Mouse (Mus musculus) intestine, embryonic 16.5 days (tissue): ENCODE data around the gene Olfr1053. TPM values are rescaled to one million over a fixed set of nuclear protein-coding genes. Genes with fewer than 3 reads are reported as not detected.
"Not testable (repeated sequence)": the region's sequence is repeated elsewhere in the genome, so short reads cannot be mapped to it uniquely, and the experiment has no call there.

Experiments
- ATAC-seq: fragments of 200-750 bp; cut with Nextera tagmentation; 2 replicates; pipeline ENCODE4 v1.8.0; 2017; ENCODE audit warnings: moderate TSS enrichment, moderate library complexity
- H3K27ac ChIP-seq: fragments of 300-500 bp; sonication (generic); 2 replicates; pipeline ENCODE4 v1.5.1; 2014; ENCODE audit warnings: mild to moderate bottlenecking, low read length
- H3K27me3 ChIP-seq: fragments of 300-500 bp; sonication (generic); replicated peaks from 2 replicates; pipeline ENCODE4 v1.6.1; 2014; ENCODE audit warnings: low read length, control low read depth, mixed read lengths; ENCODE audit not compliant: control insufficient read depth, insufficient read depth
- H3K36me3 ChIP-seq: fragments of 300-500 bp; sonication (generic); 2 replicates; pipeline ENCODE4 v1.6.1; 2014; ENCODE audit warnings: low read length, control low read depth; ENCODE audit not compliant: control insufficient read depth, insufficient read depth
- H3K4me1 ChIP-seq: fragments of 300-500 bp; sonication (generic); 2 replicates; pipeline ENCODE4 v1.6.1; 2014; ENCODE audit warnings: low read length, control low read depth, mixed read lengths; ENCODE audit not compliant: control insufficient read depth, insufficient read depth
- H3K4me2 ChIP-seq: fragments of 300-500 bp; sonication (generic); 2 replicates; pipeline ENCODE4 v1.6.1; 2014; ENCODE audit warnings: low read depth, low read length, control low read depth
- H3K4me3 ChIP-seq: fragments of 300-500 bp; sonication (generic); 2 replicates; pipeline ENCODE4 v1.5.1; 2014; ENCODE audit warnings: mild to moderate bottlenecking, low read length
- H3K9ac ChIP-seq: fragments of 300-500 bp; sonication (generic); 2 replicates; pipeline ENCODE4 v1.6.1; 2014; ENCODE audit warnings: low read depth, low read length
- H3K9me3 ChIP-seq: fragments of 300-500 bp; sonication (generic); 2 replicates; pipeline ENCODE4 v1.6.1; 2016; ENCODE audit warnings: low read length, control low read depth; ENCODE audit not compliant: control insufficient read depth
- WGBS: fragments of 180-500 bp; shearing (Covaris S2); extraction: QIAGEN DNeasy Blood & Tissue Kit; methylation state at CpG from one replicate; pipeline ENCODE4 v1.1.7; 2014; 5-methylcytosine and 5-hydroxymethylcytosine counted together
- polyA plus RNA-seq: library from polyadenylated mRNA; unstranded; fragments of >200 nt; fragmentation: Nextera tagmentation; extraction: Ambion mirVana; gene quantifications from 2 replicates; pipeline ENCODE4 v1.2.1, GENCODE M21; 2015

The Olfr1053 gene
- polyA plus RNA-seq: not detected in 2 replicates

DNA sequence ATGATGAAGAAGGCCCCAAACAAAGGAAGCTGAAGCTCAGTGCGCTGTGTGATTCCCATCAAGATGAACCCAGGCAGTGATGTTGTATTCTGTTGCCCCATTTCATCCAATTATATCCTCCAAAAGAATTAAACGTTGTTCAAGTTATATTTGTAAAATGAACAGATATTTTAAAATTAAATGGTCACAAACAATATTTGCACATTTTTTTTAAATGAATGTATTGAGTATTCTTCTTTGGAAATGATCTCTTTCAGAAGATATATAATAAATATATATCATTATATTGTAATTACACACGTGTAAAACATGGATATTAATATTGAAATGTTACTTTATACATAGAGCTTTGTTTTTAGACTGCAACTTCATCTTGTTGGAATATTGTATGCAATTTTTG, at the start of gene Olfr1053:
Gene Olfr1053, minus strand, starts transcription at position 101 of the 400 bp plus-strand sequence.
- Histone ChIP-seq H3K4me2 (no peak within 1 kb of the TSS), H3K36me3 (no peaks in the 10 kb centered on the region), H3K4me1 (no peaks in the 10 kb centered on the region), H3K4me3 (no peak within 1 kb of the TSS), H3K9ac (no peak within 1 kb of the TSS), H3K27ac (no peak within 1 kb of the TSS), H3K27me3 (no peaks in the 10 kb centered on the region), H3K9me3 (no peaks in the 10 kb centered on the region)
- ATAC-seq: no peak
- 65% methylated on average over 3 of the region's 3 CpGs for WGBS

- H3K9ac ChIP-seq: no peak within 1 kb of the TSS
- H3K9me3 ChIP-seq: no peaks in the 10 kb centered on the region
- ATAC-seq: no peak
These were observed 47.3 kb upstream of the Olfr1053 start, which contains the start of gene Olfr1056 for GRCm38 (mm10) chr2:86362369-86362768. Gene Olfr1056, minus strand, starts transcription at chr2:86362469.

DNA sequence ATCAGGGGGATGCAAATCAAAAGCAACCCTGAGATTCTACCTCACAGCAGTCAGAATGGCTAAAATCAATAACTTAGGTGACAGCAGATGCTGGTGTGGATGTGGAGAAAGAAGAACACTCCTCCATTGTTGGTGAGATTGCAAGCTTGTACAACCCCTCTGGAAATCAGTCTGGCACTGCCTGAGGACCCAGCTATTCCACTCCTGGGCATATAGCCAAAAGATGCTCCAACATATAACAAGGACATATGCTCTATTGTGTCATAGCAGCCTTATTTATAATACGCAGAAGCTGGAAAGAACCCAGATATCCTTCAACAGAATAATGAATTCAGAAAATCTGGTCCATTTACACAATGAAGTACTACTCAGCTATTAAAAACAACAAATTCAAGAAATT, 36.7 kb upstream of the Olfr1053 start:
- not testable (repeated sequence) for ATAC-seq, H3K9me3 ChIP-seq, H3K27ac ChIP-seq, H3K4me3 ChIP-seq, H3K27me3 ChIP-seq, H3K9ac ChIP-seq, H3K4me1 ChIP-seq, H3K36me3 ChIP-seq, H3K4me2 ChIP-seq
- WGBS: 69% methylated on average over 1 of the region's 1 CpGs

More at GRCm38 (mm10) chr2:86362369-86362768, 47.3 kb upstream of the Olfr1053 start, which contains the start of gene Olfr1056:
- no peak within 1 kb of the TSS for H3K4me3 ChIP-seq
- H3K4me1 ChIP-seq: no peaks in the 10 kb centered on the region
- no peak within 1 kb of the TSS for H3K27ac ChIP-seq
- no peaks in the 10 kb centered on the region for H3K36me3 ChIP-seq
- no peak within 1 kb of the TSS for H3K4me2 ChIP-seq
- H3K27me3 ChIP-seq: no peaks in the 10 kb centered on the region

DNA sequence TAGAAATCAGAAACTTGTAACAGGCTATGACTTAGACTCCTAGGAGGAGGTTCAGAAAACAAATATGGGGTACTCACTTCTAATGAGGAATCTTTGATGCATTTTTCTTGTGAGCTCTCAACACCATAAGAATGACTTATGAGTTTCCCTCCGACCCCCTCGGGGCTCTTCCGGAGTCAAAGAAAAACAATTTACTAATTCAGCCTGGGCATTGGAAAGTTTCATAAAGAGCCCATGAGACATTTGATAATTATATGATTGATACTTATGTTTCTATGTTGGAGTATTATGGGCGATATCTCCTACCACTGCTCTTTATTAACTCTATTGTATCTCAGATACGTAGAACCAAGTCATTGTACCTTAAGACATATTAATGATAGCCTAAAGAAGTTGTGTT, 35.1 kb upstream of the Olfr1053 start, which contains the start of gene Olfr1055:
Gene Olfr1055, minus strand, starts transcription at position 101 of the 400 bp plus-strand sequence.
- Histone ChIP-seq H3K4me3 (no peak within 1 kb of the TSS), H3K27ac (no peak within 1 kb of the TSS), H3K27me3 (no peaks in the 10 kb centered on the region), H3K36me3 (no peaks in the 10 kb centered on the region), H3K9me3 (no peaks in the 10 kb centered on the region), H3K4me2 (no peak within 1 kb of the TSS), H3K4me1 (no peaks in the 10 kb centered on the region), H3K9ac (no peak within 1 kb of the TSS)
- 87% methylated on average over 5 of the region's 5 CpGs for whole genome bisulfite sequencing
- no peak for ATAC-seq

DNA sequence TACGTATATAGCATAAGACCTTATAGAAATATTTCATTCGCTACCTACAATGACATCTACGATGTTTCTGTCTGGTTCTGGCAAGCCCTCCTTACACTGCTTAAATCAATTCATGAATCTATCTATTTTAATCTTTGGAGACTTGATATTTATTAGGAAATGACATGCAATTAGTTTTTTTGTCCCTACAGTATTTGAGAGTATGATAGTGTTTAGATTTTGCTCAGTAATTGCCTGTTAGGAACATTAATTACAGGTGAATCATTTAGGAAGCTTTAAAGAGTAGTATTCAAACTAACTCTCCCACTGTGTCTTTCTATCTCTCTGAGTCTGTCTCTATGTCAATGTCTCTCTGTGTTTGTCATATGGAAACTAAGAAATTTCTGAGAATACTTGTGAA, 20.2 kb upstream of the Olfr1053 start, which contains the start of gene Olfr1054:
Gene Olfr1054, minus strand, starts transcription at position 101 of the 400 bp plus-strand sequence.
- no peak for ATAC-seq
- no peak within 1 kb of the TSS for H3K4me3 ChIP-seq
- H3K36me3 ChIP-seq: no peaks in the 10 kb centered on the region
- H3K9ac ChIP-seq: no peak within 1 kb of the TSS
- H3K4me2 ChIP-seq: no peak within 1 kb of the TSS
- H3K27ac ChIP-seq: no peak within 1 kb of the TSS
- no peaks in the 10 kb centered on the region for H3K27me3 ChIP-seq
- no peaks in the 10 kb centered on the region for H3K9me3 ChIP-seq
- 79% methylated on average over 3 of the region's 3 CpGs for WGBS
- H3K4me1 ChIP-seq: no peaks in the 10 kb centered on the region

DNA sequence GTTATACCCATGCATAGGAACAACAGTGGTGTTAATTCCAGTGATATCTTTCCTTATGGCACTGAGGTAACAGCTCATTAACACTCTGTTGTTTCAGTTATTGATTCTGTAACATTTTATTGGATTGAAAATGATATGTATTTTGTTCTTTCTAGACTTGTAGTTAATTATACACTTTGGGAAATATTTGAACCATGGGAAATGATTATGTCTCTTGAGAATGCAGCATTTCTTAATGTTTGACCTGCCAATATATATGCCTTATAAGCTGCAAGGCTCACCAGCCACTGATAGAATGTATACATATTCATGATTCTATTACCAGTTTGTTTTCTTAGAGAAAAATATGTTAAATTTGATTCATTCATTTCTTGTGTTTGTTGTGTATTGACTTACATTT, 22.9 kb downstream of the Olfr1053 start, which contains the start of gene Olfr1052:
Gene Olfr1052, plus strand, starts transcription at position 301 of the 400 bp plus-strand sequence.
- no peak for ATAC-seq
- no peak within 1 kb of the TSS for H3K9ac ChIP-seq
- no peaks in the 10 kb centered on the region for H3K9me3 ChIP-seq
- no peaks in the 10 kb centered on the region for H3K36me3 ChIP-seq
- H3K4me1 ChIP-seq: no peaks in the 10 kb centered on the region
- no peak within 1 kb of the TSS for H3K4me2 ChIP-seq
- H3K27ac ChIP-seq: no peak within 1 kb of the TSS
- H3K27me3 ChIP-seq: no peaks in the 10 kb centered on the region
- no peak within 1 kb of the TSS for H3K4me3 ChIP-seq

DNA sequence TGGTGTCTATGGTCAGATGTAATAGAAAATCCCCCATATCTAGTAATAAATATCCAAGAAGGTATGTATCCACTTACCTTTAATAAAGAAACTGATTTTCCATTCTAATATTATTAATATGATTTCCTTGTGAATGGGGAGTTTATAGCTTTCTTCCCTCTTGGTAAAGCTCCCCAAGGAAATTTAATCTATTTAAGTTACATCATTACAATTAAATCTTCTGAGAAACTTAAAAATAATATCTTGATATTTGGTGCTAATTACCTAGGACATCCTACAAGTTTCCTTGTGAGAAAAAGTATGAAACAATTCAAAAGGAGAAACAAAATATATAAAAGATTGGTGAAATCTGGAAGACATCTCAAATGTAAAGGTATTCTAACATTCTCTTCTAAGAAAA, 36.1 kb downstream of the Olfr1053 start, which contains the start of gene Olfr1051:
Gene Olfr1051, minus strand, starts transcription at position 101 of the 400 bp plus-strand sequence.
- H3K36me3 ChIP-seq, ATAC-seq, H3K9me3 ChIP-seq, H3K27me3 ChIP-seq, H3K27ac ChIP-seq, H3K4me1 ChIP-seq, H3K4me3 ChIP-seq, H3K9ac ChIP-seq, H3K4me2 ChIP-seq: not testable (repeated sequence)

Other genes with a start within 250 kb of the Olfr1053 start
- gene Olfr1036, start 241.3 kb downstream of the Olfr1053 start, polyA plus RNA-seq: not detected in 2 replicates
- not detected in 2 replicates for gene Olfr1037, start 227.9 kb downstream of the Olfr1053 start, polyA plus RNA-seq
- gene Olfr1039, start 179.4 kb downstream of the Olfr1053 start, polyA plus RNA-seq: not detected in 2 replicates
- not detected in 2 replicates for gene Olfr1040, start 168.6 kb downstream of the Olfr1053 start, polyA plus RNA-seq
- not detected in 2 replicates for gene Olfr1042, start 153.4 kb downstream of the Olfr1053 start, polyA plus RNA-seq
- not detected in 2 replicates for gene Olfr1043, start 147.8 kb downstream of the Olfr1053 start, polyA plus RNA-seq
- gene Olfr1044, start 137.5 kb downstream of the Olfr1053 start, polyA plus RNA-seq: not detected in 2 replicates
- gene Olfr52, start 129.6 kb downstream of the Olfr1053 start, polyA plus RNA-seq: not detected in 2 replicates
- gene Olfr1045, start 112.3 kb downstream of the Olfr1053 start, polyA plus RNA-seq: not detected in 2 replicates
- not detected in 2 replicates for gene Olfr1046, start 96.0 kb downstream of the Olfr1053 start, polyA plus RNA-seq
- gene Olfr1047, start 83.9 kb downstream of the Olfr1053 start, polyA plus RNA-seq: not detected in 2 replicates
- gene Olfr1048, start 75.0 kb downstream of the Olfr1053 start, polyA plus RNA-seq: not detected in 2 replicates
- not detected in 2 replicates for gene Olfr1049, start 57.0 kb downstream of the Olfr1053 start, polyA plus RNA-seq
- gene Olfr1051, start 36.2 kb downstream of the Olfr1053 start, polyA plus RNA-seq: not detected in 2 replicates
- not detected in 2 replicates for gene Olfr1052, start 22.8 kb downstream of the Olfr1053 start, polyA plus RNA-seq
- not detected in 2 replicates for gene Olfr1054, start 20.1 kb upstream of the Olfr1053 start, polyA plus RNA-seq
- not detected in 2 replicates for gene Olfr1055, start 35.0 kb upstream of the Olfr1053 start, polyA plus RNA-seq
- not detected in 2 replicates for gene Olfr1056, start 47.2 kb upstream of the Olfr1053 start, polyA plus RNA-seq
- not detected in 2 replicates for gene Olfr1057, start 63.1 kb upstream of the Olfr1053 start, polyA plus RNA-seq
- not detected in 2 replicates for gene Olfr1058, start 73.3 kb upstream of the Olfr1053 start, polyA plus RNA-seq
- gene Olfr1061, start 98.8 kb upstream of the Olfr1053 start, polyA plus RNA-seq: not detected in 2 replicates
- not detected in 2 replicates for gene Olfr1062, start 111.5 kb upstream of the Olfr1053 start, polyA plus RNA-seq
- gene Olfr1065, start 135.3 kb upstream of the Olfr1053 start, polyA plus RNA-seq: not detected in 2 replicates
- gene Olfr1066, start 141.0 kb upstream of the Olfr1053 start, polyA plus RNA-seq: not detected in 2 replicates
- not detected in 2 replicates for gene Olfr228, start 172.1 kb upstream of the Olfr1053 start, polyA plus RNA-seq
- gene Olfr1076, start 193.2 kb upstream of the Olfr1053 start, polyA plus RNA-seq: not detected in 2 replicates
- not detected in 2 replicates for gene Olfr1079, start 227.2 kb upstream of the Olfr1053 start, polyA plus RNA-seq
- not detected in 2 replicates for gene Olfr1080, start 243.0 kb upstream of the Olfr1053 start, polyA plus RNA-seq